Mouse (Mus musculus): ENCODE measurements around the gene Kars.

- TF ChIP-seq CTCF (conservative IDR thresholded peaks at IDR 0.05; ENCODE audit: low read length) (no peak), NANOG (IDR thresholded peaks at IDR 0.05; ENCODE audit: borderline replicate concordance, low read length) (no peak), POU5F1 (IDR thresholded peaks at IDR 0.05; ENCODE audit: borderline replicate concordance, low read length) (no peak)
These were observed 26.4 kb upstream of the Kars start for GRCm38 (mm10) chr8:112037521-112037920.

Measured in E14TG2a.4 (cell line).